Mouse (Mus musculus): ENCODE measurements around the gene Spin2d. TPM values are rescaled to one million over a fixed set of nuclear protein-coding genes. Genes with fewer than 3 reads are reported as not detected.
"Not testable (repeated sequence)": the region's sequence is repeated elsewhere in the genome, so short reads cannot be mapped to it uniquely, and the experiment has no call there.

Gene Spin2d
- polyA plus RNA-seq (2015; fragmentation: Nextera tagmentation; extraction: Ambion mirVana) = not detected in 2 replicates

DNA sequence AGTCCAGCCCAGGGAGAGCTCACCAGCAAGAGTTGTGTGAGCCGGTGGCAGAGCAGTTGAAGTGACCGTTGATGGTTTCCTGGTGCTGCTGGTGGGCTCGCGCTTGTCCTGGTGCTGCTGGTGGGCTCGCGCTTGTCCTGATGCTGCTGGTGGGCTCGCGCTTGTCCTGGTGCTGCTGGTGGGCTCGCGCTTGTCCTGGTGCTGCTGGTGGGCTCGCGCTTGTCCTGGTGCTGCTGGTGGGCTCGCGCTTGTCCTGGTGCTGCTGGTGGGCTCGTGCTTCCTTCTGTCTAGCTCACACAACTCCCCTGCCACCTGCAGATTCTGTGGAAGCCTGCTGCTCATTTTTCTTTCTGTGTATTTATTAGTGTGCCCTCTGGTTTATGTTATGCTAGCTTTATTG lies at the start of gene Spin2d:
Spin2d (minus strand) TSS at position 101 of the 400 bp plus-strand sequence.
- H3K27me3 ChIP-seq (ENCODE audit: insufficient read depth, low read length); H3K4me2 ChIP-seq (replicated peaks; ENCODE audit: low read depth, low read length); H3K27ac ChIP-seq (ENCODE audit: low read length); H3K4me3 ChIP-seq (ENCODE audit: low read length); H3K36me3 ChIP-seq (ENCODE audit: insufficient read depth, low read length); H3K9me3 ChIP-seq (ENCODE audit: low read length); H3K9ac ChIP-seq (replicated peaks; ENCODE audit: low read length); H3K4me1 ChIP-seq (ENCODE audit: insufficient read depth, low read length); ATAC-seq (ENCODE audit: low FRiP score, low TSS enrichment): not testable (repeated sequence)
- 87% methylated on average over 6 of the region's 15 CpGs for WGBS

DNA sequence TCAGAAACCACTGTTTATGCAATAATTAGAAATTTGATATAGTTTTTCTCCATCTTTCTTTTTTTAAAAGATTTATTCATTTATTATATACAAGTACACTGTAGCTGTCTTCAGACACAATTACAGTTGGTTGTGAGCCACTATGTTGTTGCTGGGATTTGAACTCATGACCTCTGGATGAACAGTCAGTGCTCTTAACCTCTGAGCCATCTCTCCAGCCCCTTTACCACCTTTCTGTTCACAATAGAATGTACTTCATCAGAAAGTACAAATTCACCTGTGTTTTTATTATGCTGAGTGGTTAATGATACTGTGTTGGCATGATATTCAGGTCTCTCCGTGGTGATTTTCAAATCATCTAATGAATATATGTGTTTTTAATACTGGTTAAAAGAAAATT lies 48.6 kb upstream of the Spin2d start:
- Histone ChIP-seq H3K4me1 (ENCODE audit: insufficient read depth, low read length) (peaks cover 5% of the 10 kb centered on the region; the same call in 1 of the 2 replicates), H3K27ac (ENCODE audit: low read length) (no peak overlapping the region), H3K27me3 (ENCODE audit: insufficient read depth, low read length) (no peaks in the 10 kb centered on the region; the same call in 1 of the 2 replicates), H3K9me3 (ENCODE audit: low read length) (no peaks in the 10 kb centered on the region), H3K9ac (replicated peaks; ENCODE audit: low read length) (no peak overlapping the region), H3K36me3 (ENCODE audit: insufficient read depth, low read length) (no peaks in the 10 kb centered on the region), H3K4me2 (replicated peaks; ENCODE audit: low read depth, low read length) (no peak overlapping the region), H3K4me3 (ENCODE audit: low read length) (no peak overlapping the region)
- no peak for ATAC-seq (ENCODE audit: low FRiP score, low TSS enrichment)
- WGBS = 46% methylated on average over 1 of the region's 1 CpGs

DNA sequence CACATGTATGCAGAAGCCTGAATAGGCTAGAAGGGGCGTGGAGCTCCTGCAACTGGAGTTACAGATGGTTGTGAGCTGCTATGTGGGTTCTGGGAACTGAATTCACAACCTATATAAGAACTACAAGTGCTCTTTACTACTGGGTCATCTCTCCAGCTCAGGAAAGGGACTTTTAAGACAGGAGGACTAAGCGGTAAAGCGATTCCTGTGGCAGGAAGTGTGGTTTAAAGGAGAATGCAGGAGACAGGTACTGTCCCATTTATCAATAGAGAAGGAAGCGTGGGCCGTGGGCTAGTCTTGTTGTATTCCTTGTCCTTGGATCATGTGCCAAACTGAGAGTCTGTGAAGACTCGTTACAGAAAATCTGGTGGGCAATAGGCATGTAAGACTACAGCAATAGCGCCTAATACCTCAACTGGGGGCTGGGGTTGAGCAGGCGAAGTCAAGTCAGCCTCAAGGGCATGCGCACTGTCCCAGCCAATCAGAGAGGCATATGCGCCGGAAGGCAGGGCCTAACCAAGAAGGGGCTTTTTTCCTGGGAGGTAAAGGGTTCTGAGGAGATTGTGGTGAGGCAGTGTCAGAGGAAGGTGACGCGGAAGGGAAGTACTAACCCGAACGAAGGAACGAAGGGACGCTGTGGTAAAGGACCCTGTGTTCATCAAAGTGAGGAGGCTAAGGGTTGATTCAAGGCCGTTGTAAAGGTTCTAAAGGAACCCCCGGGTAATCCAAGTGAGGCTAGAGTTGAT lies 37.2 kb upstream of the Spin2d start, which contains the start of gene Xlr4b:
Xlr4b (plus strand) TSS at position 515 of the 746 bp plus-strand sequence.
- H3K4me3 ChIP-seq (ENCODE audit: low read length); H3K9ac ChIP-seq (replicated peaks; ENCODE audit: low read length); H3K27ac ChIP-seq (ENCODE audit: low read length); H3K9me3 ChIP-seq (ENCODE audit: low read length); H3K27me3 ChIP-seq (ENCODE audit: insufficient read depth, low read length); H3K4me1 ChIP-seq (ENCODE audit: insufficient read depth, low read length); ATAC-seq (ENCODE audit: low FRiP score, low TSS enrichment); H3K36me3 ChIP-seq (ENCODE audit: insufficient read depth, low read length); H3K4me2 ChIP-seq (replicated peaks; ENCODE audit: low read depth, low read length): not testable (repeated sequence)
- 72% methylated on average over 14 of the region's 19 CpGs for WGBS

DNA sequence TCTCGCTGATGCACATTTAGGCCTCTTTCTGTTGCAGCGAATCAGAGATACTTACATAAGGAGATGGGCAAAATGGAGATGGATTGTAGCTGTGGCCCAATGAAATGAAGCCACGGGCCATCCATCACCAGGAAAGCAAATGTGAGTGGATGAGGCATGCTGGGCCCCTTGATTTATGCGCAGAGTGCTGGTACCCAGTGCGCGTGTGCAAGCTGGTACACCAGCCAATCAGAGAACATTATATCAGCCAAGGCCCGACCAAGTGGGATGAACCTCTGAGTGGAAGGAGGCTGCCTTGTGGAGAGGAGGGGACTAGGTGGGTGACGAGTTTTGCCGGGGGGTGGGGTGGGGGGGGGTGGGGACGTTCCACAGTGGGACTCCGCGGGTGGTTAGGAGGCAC lies 15.1 kb upstream of the Spin2d start, which contains the start of gene Xlr3b:
Xlr3b (plus strand) TSS at position 274 of the 400 bp plus-strand sequence.
- H3K4me1 ChIP-seq (ENCODE audit: insufficient read depth, low read length); H3K36me3 ChIP-seq (ENCODE audit: insufficient read depth, low read length); H3K4me3 ChIP-seq (ENCODE audit: low read length); H3K27ac ChIP-seq (ENCODE audit: low read length); ATAC-seq (ENCODE audit: low FRiP score, low TSS enrichment); H3K9ac ChIP-seq (replicated peaks; ENCODE audit: low read length); H3K27me3 ChIP-seq (ENCODE audit: insufficient read depth, low read length); H3K4me2 ChIP-seq (replicated peaks; ENCODE audit: low read depth, low read length); H3K9me3 ChIP-seq (ENCODE audit: low read length): not testable (repeated sequence)
- WGBS = 81% methylated on average over 12 of the region's 12 CpGs

DNA sequence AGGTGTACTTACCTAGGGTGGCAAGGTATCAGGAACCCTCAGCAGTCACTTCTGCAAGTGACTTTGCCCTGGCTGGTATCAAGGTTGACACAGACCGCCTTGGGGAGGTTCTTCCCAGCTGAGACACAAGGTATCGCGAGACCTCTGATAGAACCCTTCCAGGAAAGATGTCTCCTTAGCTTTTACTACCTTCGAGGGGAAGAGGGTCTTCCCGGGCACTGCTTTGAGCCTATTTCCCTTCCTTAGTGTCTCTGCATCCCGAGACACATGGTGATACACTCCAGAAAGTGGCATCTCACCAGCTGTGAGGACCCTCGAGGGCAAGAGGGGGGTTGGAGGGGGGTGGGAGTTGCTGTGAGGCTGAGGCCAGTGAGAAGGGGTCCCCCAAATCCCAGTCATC lies 27.4 kb downstream of the Spin2d start, which contains the start of gene DXBay18:
DXBay18 (minus strand) TSS at position 101 of the 400 bp plus-strand sequence.
- H3K4me2 ChIP-seq (replicated peaks; ENCODE audit: low read depth, low read length); H3K9ac ChIP-seq (replicated peaks; ENCODE audit: low read length); H3K4me3 ChIP-seq (ENCODE audit: low read length); H3K4me1 ChIP-seq (ENCODE audit: insufficient read depth, low read length); H3K27ac ChIP-seq (ENCODE audit: low read length); H3K36me3 ChIP-seq (ENCODE audit: insufficient read depth, low read length); ATAC-seq (ENCODE audit: low FRiP score, low TSS enrichment); H3K9me3 ChIP-seq (ENCODE audit: low read length); H3K27me3 ChIP-seq (ENCODE audit: insufficient read depth, low read length): not testable (repeated sequence)
- no CpG with 5 or more reads among the region's 7 CpGs for WGBS

DNA sequence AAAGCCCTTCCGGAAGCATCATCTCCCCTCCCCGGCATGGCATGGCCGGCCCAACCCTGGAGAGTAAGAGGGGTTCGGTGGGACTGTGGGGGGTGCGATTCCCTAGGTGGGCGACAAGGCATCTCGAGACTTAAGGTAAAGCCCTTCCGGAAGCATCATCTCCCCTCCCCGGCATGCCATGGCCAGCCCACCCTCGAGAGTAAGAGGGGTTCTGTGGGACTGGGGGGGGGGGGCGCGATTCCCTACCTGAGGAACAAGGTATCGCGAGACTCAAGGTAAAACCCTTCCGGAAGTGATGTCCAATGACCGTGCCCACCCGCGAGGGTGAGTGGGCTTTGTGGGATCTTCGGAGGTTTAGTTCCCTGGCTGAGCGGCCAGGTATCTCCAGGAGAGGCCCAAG lies 28.3 kb downstream of the Spin2d start, which contains the start of gene Xlr5b:
Xlr5b (plus strand) TSS at position 301 of the 400 bp plus-strand sequence.
- H3K27ac ChIP-seq (ENCODE audit: low read length); H3K36me3 ChIP-seq (ENCODE audit: insufficient read depth, low read length); H3K9ac ChIP-seq (replicated peaks; ENCODE audit: low read length); H3K9me3 ChIP-seq (ENCODE audit: low read length); H3K4me1 ChIP-seq (ENCODE audit: insufficient read depth, low read length); H3K4me2 ChIP-seq (replicated peaks; ENCODE audit: low read depth, low read length); H3K27me3 ChIP-seq (ENCODE audit: insufficient read depth, low read length); ATAC-seq (ENCODE audit: low FRiP score, low TSS enrichment); H3K4me3 ChIP-seq (ENCODE audit: low read length): not testable (repeated sequence)
- no CpG with 5 or more reads among the region's 20 CpGs for WGBS

DNA sequence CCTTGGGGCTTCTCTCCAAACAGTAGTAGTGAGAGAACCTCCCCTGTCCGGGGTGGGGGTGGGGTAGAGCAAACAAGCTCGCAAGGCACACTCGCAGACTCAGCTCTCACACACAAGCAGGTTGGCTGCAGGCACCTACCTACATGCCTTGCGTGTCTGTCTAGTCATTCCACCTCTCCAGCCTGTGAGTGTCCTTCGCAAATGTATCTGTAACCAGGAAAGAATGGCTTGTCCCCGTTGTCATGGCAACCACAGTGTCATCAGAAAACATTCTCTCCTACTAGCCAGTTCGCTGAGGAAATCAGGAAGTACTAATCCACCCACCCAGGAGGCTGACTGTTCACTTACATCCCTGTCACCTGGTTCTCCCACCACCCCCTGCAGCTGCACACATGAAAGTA lies 33.6 kb downstream of the Spin2d start:
- no CpG with 5 or more reads among the region's 7 CpGs for WGBS
- H3K9me3 ChIP-seq (ENCODE audit: low read length); H3K4me3 ChIP-seq (ENCODE audit: low read length); H3K36me3 ChIP-seq (ENCODE audit: insufficient read depth, low read length); ATAC-seq (ENCODE audit: low FRiP score, low TSS enrichment); H3K4me2 ChIP-seq (replicated peaks; ENCODE audit: low read depth, low read length); H3K4me1 ChIP-seq (ENCODE audit: insufficient read depth, low read length); H3K27me3 ChIP-seq (ENCODE audit: insufficient read depth, low read length); H3K27ac ChIP-seq (ENCODE audit: low read length); H3K9ac ChIP-seq (replicated peaks; ENCODE audit: low read length): not testable (repeated sequence)

Other genes starting within 250 kb of the Spin2d start
- gene Zfp185, start 189.7 kb downstream of the Spin2d start, polyA plus RNA-seq (2015; fragmentation: Nextera tagmentation; extraction: Ambion mirVana) = 7.5 and 7.6 TPM in 2 replicates
- 0.14 TPM in 1 of 2 replicates, not detected in the other for gene Pnma5, start 139.9 kb downstream of the Spin2d start, polyA plus RNA-seq (2015; fragmentation: Nextera tagmentation; extraction: Ambion mirVana)
- gene Pnma3, start 112.2 kb downstream of the Spin2d start, polyA plus RNA-seq (2015; fragmentation: Nextera tagmentation; extraction: Ambion mirVana) = 0.04 and 0.10 TPM in 2 replicates
- gene Xlr4a, start 94.5 kb downstream of the Spin2d start, polyA plus RNA-seq (2015; fragmentation: Nextera tagmentation; extraction: Ambion mirVana) = 0.54 and 0.98 TPM in 2 replicates
- gene Xlr3a, start 79.9 kb downstream of the Spin2d start, polyA plus RNA-seq (2015; fragmentation: Nextera tagmentation; extraction: Ambion mirVana) = 2.3 and 3.6 TPM in 2 replicates
- not detected in 2 replicates for gene Gm14685, start 59.9 kb downstream of the Spin2d start, polyA plus RNA-seq (2015; fragmentation: Nextera tagmentation; extraction: Ambion mirVana)
- gene Xlr5b, start 28.2 kb downstream of the Spin2d start, polyA plus RNA-seq (2015; fragmentation: Nextera tagmentation; extraction: Ambion mirVana) = not detected in 2 replicates
- gene DXBay18, start 27.5 kb downstream of the Spin2d start, polyA plus RNA-seq (2015; fragmentation: Nextera tagmentation; extraction: Ambion mirVana) = not detected in 2 replicates
- 11.8 and 14.0 TPM in 2 replicates for gene Xlr3b, start 15.2 kb upstream of the Spin2d start, polyA plus RNA-seq (2015; fragmentation: Nextera tagmentation; extraction: Ambion mirVana)
- gene Xlr4b, start 37.3 kb upstream of the Spin2d start, polyA plus RNA-seq (2015; fragmentation: Nextera tagmentation; extraction: Ambion mirVana) = 0.51 and 1.1 TPM in 2 replicates
- 10.6 and 10.7 TPM in 2 replicates for gene F8a, start 51.3 kb upstream of the Spin2d start, polyA plus RNA-seq (2015; fragmentation: Nextera tagmentation; extraction: Ambion mirVana)
- gene Xlr4c, start 66.1 kb upstream of the Spin2d start, polyA plus RNA-seq (2015; fragmentation: Nextera tagmentation; extraction: Ambion mirVana) = not detected in 2 replicates
- not detected in 2 replicates for gene Xlr3c, start 88.4 kb upstream of the Spin2d start, polyA plus RNA-seq (2015; fragmentation: Nextera tagmentation; extraction: Ambion mirVana)
- gene Xlr5a, start 116.0 kb upstream of the Spin2d start, polyA plus RNA-seq (2015; fragmentation: Nextera tagmentation; extraction: Ambion mirVana) = not detected in 2 replicates
- not detected in 2 replicates for gene Xlr5c, start 116.0 kb upstream of the Spin2d start, polyA plus RNA-seq (2015; fragmentation: Nextera tagmentation; extraction: Ambion mirVana)
- not detected in 2 replicates for gene Gm45015, start 159.9 kb upstream of the Spin2d start, polyA plus RNA-seq (2015; fragmentation: Nextera tagmentation; extraction: Ambion mirVana)
- gene Zfp275, start 165.6 kb upstream of the Spin2d start, polyA plus RNA-seq (2015; fragmentation: Nextera tagmentation; extraction: Ambion mirVana) = 13.8 and 14.7 TPM in 2 replicates
- not detected in 2 replicates for gene Gm18336, start 221.7 kb upstream of the Spin2d start, polyA plus RNA-seq (2015; fragmentation: Nextera tagmentation; extraction: Ambion mirVana)
- 0.10 TPM in 1 of 2 replicates, not detected in the other for gene Zfp92, start 234.1 kb upstream of the Spin2d start, polyA plus RNA-seq (2015; fragmentation: Nextera tagmentation; extraction: Ambion mirVana)